Mouse (Mus musculus) MEL (cell line): ENCODE data around the gene Lrba. TPM values are rescaled to one million over a fixed set of nuclear protein-coding genes. Genes with fewer than 3 reads are reported as not detected.

ENCODE experiments used
- DNase-seq: peaks from one replicate; pipeline ENCODE4 v3.0.0; 2011; ENCODE audit warnings: low read depth, low spot score
- H3K27ac ChIP-seq: 2 replicates; pipeline ENCODE4 v1.5.1; 2012; ENCODE audit warnings: low read depth, mild to moderate bottlenecking, control low read depth, low read length, moderate library complexity; ENCODE audit not compliant: control insufficient read depth
- H3K27me3 ChIP-seq, 2 experiments: fragments of 150-350 bp in 1 of 2; sonication (generic) in 1 of 2; 2 replicates each; pipeline ENCODE4 v1.6.1; 2012; ENCODE audit warnings: low read length in 2 of 2, mild to moderate bottlenecking in 2 of 2, improper control_type of control experiment in 1 of 2, moderate library complexity in 1 of 2; ENCODE audit not compliant: insufficient read depth in 2 of 2, control insufficient read depth in 1 of 2
- H3K36me3 ChIP-seq, 2 experiments: 2 replicates each; pipeline ENCODE4 v1.6.1; 2012 to 2014; ENCODE audit warnings: low read length in 2 of 2, improper control_type of control experiment in 1 of 2, inconsistent platforms in 1 of 2, mild to moderate bottlenecking in 1 of 2; ENCODE audit not compliant: insufficient read depth in 2 of 2, control insufficient read depth in 1 of 2
- H3K4me1 ChIP-seq, 2 experiments: fragments of 150-350 bp in 1 of 2; sonication (generic) in 1 of 2; 2 replicates each; pipeline ENCODE4 v1.6.1; 2012; ENCODE audit warnings: low read length in 2 of 2, improper control_type of control experiment in 1 of 2, mild to moderate bottlenecking in 1 of 2; ENCODE audit not compliant: insufficient read depth in 2 of 2, control insufficient read depth in 1 of 2
- H3K4me3 ChIP-seq, 2 experiments: fragments of 150-350 bp in 1 of 2; sonication (generic) in 1 of 2; 2 replicates each; pipeline ENCODE4 v1.5.1; 2012; ENCODE audit warnings: low read depth in 2 of 2, low read length in 2 of 2, mild to moderate bottlenecking in 2 of 2, moderate library complexity in 2 of 2, control low read depth in 1 of 2, improper control_type of control experiment in 1 of 2; ENCODE audit not compliant: control insufficient read depth in 1 of 2, insufficient read depth in 1 of 2
- H3K79me2 ChIP-seq: 2 replicates; pipeline ENCODE4 v1.6.1; 2012; ENCODE audit warnings: mild to moderate bottlenecking, low read length, moderate library complexity; ENCODE audit not compliant: control insufficient read depth, poor library complexity, insufficient read depth
- H3K9ac ChIP-seq: 2 replicates; pipeline ENCODE4 v1.6.1; 2012; ENCODE audit warnings: low read depth, mild to moderate bottlenecking, control low read depth, low read length, moderate library complexity; ENCODE audit not compliant: control insufficient read depth, poor library complexity, severe bottlenecking
- H3K9me3 ChIP-seq: fragments of 150-350 bp; sonication (generic); replicated peaks from 2 replicates; pipeline ENCODE4 v1.6.1; 2012; ENCODE audit warnings: mild to moderate bottlenecking, low read length, improper control_type of control experiment, moderate library complexity; ENCODE audit not compliant: insufficient read depth
- BHLHE40 ChIP-seq: IDR thresholded peaks from 2 replicates; pipeline ENCODE4 v1.6.1; 2012; ENCODE audit warnings: low read depth, mild to moderate bottlenecking, inconsistent platforms, low read length, improper control_type of control experiment, borderline replicate concordance
- CHD1 ChIP-seq: IDR thresholded peaks from 2 replicates; pipeline ENCODE4 v1.6.1; 2012; ENCODE audit warnings: low read depth, mild to moderate bottlenecking, inconsistent platforms, low read length, improper control_type of control experiment
- CHD2 ChIP-seq: IDR thresholded peaks from 2 replicates; pipeline ENCODE4 v1.6.1; 2011; ENCODE audit warnings: low read length, improper control_type of control experiment
- ELF1 ChIP-seq: IDR thresholded peaks from 2 replicates; pipeline ENCODE4 v1.6.1; 2014; ENCODE audit warnings: low read depth, mild to moderate bottlenecking, inconsistent platforms, low read length, improper control_type of control experiment, moderate library complexity
- EP300 ChIP-seq, 2 experiments: IDR thresholded peaks; 2 replicates each; pipeline ENCODE4 v1.6.1; 2011; ENCODE audit warnings: improper control_type of control experiment in 2 of 2, low read length in 2 of 2, low read depth in 1 of 2, mild to moderate bottlenecking in 1 of 2
- GATA1 ChIP-seq: IDR thresholded peaks from 2 replicates; pipeline ENCODE4 v1.6.1; 2011; ENCODE audit warnings: low read depth, low read length, improper control_type of control experiment
- HCFC1 ChIP-seq: IDR thresholded peaks from 2 replicates; pipeline ENCODE4 v1.6.1; 2012; ENCODE audit warnings: low read depth, mild to moderate bottlenecking, inconsistent platforms, low read length, improper control_type of control experiment, moderate library complexity
- MAFK ChIP-seq: IDR thresholded peaks from 2 replicates; pipeline ENCODE4 v1.6.1; 2011; ENCODE audit warnings: low read depth, mild to moderate bottlenecking, low read length, improper control_type of control experiment, borderline replicate concordance
- MEF2A ChIP-seq: IDR thresholded peaks from 2 replicates; pipeline ENCODE4 v1.6.1; 2014; ENCODE audit warnings: low read depth, mild to moderate bottlenecking, inconsistent platforms, low read length, improper control_type of control experiment; ENCODE audit not compliant: poor library complexity, insufficient replicate concordance, severe bottlenecking; ENCODE audit errors: extremely low read depth
- MYB ChIP-seq: IDR thresholded peaks from 2 replicates; pipeline ENCODE4 v1.6.1; 2011; ENCODE audit warnings: mild to moderate bottlenecking, low read depth, low read length, improper control_type of control experiment
- MYC ChIP-seq: IDR thresholded peaks from 2 replicates; pipeline ENCODE4 v1.6.1; 2011; ENCODE audit warnings: low read depth, mild to moderate bottlenecking, low read length, improper control_type of control experiment, moderate library complexity
- POLR2AphosphoS2 ChIP-seq: IDR thresholded peaks from 2 replicates; pipeline ENCODE4 v1.6.1; 2011; ENCODE audit warnings: low read length, improper control_type of control experiment
- RAD21 ChIP-seq: IDR thresholded peaks from 2 replicates; pipeline ENCODE4 v1.6.1; 2011; ENCODE audit warnings: mild to moderate bottlenecking, low read depth, low read length, improper control_type of control experiment
- RCOR1 ChIP-seq: IDR thresholded peaks from 2 replicates; pipeline ENCODE4 v1.6.1; 2012; ENCODE audit warnings: low read depth, mild to moderate bottlenecking, inconsistent platforms, low read length, improper control_type of control experiment
- SMC3 ChIP-seq: IDR thresholded peaks from 2 replicates; pipeline ENCODE4 v1.6.1; 2011; ENCODE audit warnings: low read depth, low read length, improper control_type of control experiment
- TBP ChIP-seq: IDR thresholded peaks from 2 replicates; pipeline ENCODE4 v1.8.0; 2011; ENCODE audit warnings: low read depth, low read length, improper control_type of control experiment
- TCF12 ChIP-seq: IDR thresholded peaks from 2 replicates; pipeline ENCODE4 v1.6.1; 2014; ENCODE audit warnings: low read depth, mild to moderate bottlenecking, inconsistent platforms, low read length, improper control_type of control experiment, moderate library complexity
- USF2 ChIP-seq, 2 experiments: IDR thresholded peaks; 2 replicates each; pipeline ENCODE4 v1.6.1; 2011 to 2012; ENCODE audit warnings: improper control_type of control experiment in 2 of 2, low read length in 2 of 2, borderline replicate concordance in 1 of 2, inconsistent platforms in 1 of 2, low read depth in 1 of 2, mild to moderate bottlenecking in 1 of 2; ENCODE audit not compliant: insufficient read depth in 1 of 2
- polyA plus RNA-seq, 2 experiments: library from polyadenylated mRNA; stranded (reverse) in 1 of 2; unstranded in 1 of 2; fragments of >175 nt in 1 of 2; fragments of >200 nt in 1 of 2; gene quantifications; 2 replicates each; pipeline versions ENCODE4 v1.2.1 to v1.2.4; 2012; ENCODE audit warnings: low replicate concordance in 2 of 2, low read depth in 1 of 2; ENCODE audit not compliant: insufficient read length in 2 of 2, insufficient read depth in 1 of 2, missing spikeins in 1 of 2
- total RNA-seq: library from RNA; depleted of rRNA; stranded (reverse); fragments of 300-350 nt; gene quantifications from 2 replicates; pipeline ENCODE4 v1.2.3, GENCODE M21; 2012

The Lrba gene
- total and polyA plus RNA-seq, 3 experiments: 10.9 to 17.9 TPM; not detected in 1

DNA sequence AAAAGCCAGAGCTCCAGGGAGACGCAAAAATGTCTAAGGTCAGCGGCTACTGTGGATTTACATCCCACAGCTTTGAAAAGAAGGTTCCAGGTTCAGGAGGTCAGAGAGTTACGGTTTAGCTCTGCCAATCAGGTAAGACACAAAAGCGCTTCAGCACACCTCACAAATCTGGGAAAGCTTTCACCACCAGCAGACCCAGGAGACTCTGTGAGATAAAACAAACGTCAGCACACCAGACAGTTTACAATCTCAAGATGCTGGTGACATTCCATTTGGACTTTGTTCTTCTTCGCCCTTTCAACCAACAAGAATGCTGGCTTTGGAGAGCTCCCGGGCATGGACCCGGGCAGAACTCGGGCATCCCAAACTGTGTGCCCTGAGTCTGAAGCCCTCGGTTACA, 595.9 kb downstream of the Lrba start:
- DNase-seq: no peak
- Histone ChIP-seq H3K27ac (no peak overlapping the region), H3K9me3 (no peaks in the 10 kb centered on the region), H3K4me3 (no peak overlapping the region), H3K27me3 (peaks cover 0 to 11% of the 10 kb centered on the region in 2 experiments; a peak in 3 of 4 replicates), H3K4me1 (no peaks in the 10 kb centered on the region), H3K79me2 (no peaks in the 10 kb centered on the region), H3K9ac (no peak overlapping the region), H3K36me3 (no peaks in the 10 kb centered on the region)
- TF ChIP-seq EP300 (IDR thresholded peaks at IDR 0.05; ENCODE audit: low read depth in 1 of 2, low read length in 2 of 2) (no peak), BHLHE40 (no peak), HCFC1 (no peak), RCOR1 (no peak), MAFK (no peak), CHD2 (no peak), MYC (no peak), SMC3 (no peak), MEF2A (no peak), RAD21 (no peak), TBP (no peak), ELF1 (no peak), CHD1 (no peak), USF2 (IDR thresholded peaks at IDR 0.05; ENCODE audit: borderline replicate concordance in 1 of 2, insufficient read depth in 1 of 2, low read depth in 1 of 2, low read length in 2 of 2) (no peak), POLR2AphosphoS2 (no peak), TCF12 (no peak), GATA1 (no peak), MYB (no peak)

- no peak overlapping the region for H3K4me3 ChIP-seq
- H3K27ac ChIP-seq: no peak overlapping the region
- no peak overlapping the region for H3K9ac ChIP-seq
- no peak for DNase-seq
- no peaks in the 10 kb centered on the region for H3K4me1 ChIP-seq
- H3K9me3 ChIP-seq: no peaks in the 10 kb centered on the region
- peaks cover 0 to 11% of the 10 kb centered on the region in 2 experiments; a peak in 3 of 4 replicates for H3K27me3 ChIP-seq
- H3K36me3 ChIP-seq: no peaks in the 10 kb centered on the region
- H3K79me2 ChIP-seq: no peaks in the 10 kb centered on the region
- no peak for TF ChIP-seq BHLHE40
- TF ChIP-seq MEF2A: no peak
- no peak for TF ChIP-seq EP300 (IDR thresholded peaks at IDR 0.05; ENCODE audit: low read depth in 1 of 2, low read length in 2 of 2)
Measured at GRCm38 (mm10) chr3:86821383-86821782, 596.9 kb downstream of the Lrba start.
